Mouse (Mus musculus) embryonic facial prominence, embryonic 12.5 days (tissue): ENCODE results near the gene Nkg7. TPM values are rescaled to one million over a fixed set of nuclear protein-coding genes. Genes with fewer than 3 reads are reported as not detected.

Experiments used
- ATAC-seq: fragments of 200-750 bp; cut with Nextera tagmentation; 2 replicates; pipeline ENCODE4 v1.8.0; 2017; ENCODE audit not compliant: insufficient number of reproducible peaks, insufficient read depth, low FRiP score, low TSS enrichment
- H3K27ac ChIP-seq: fragments of 300-500 bp; sonication (generic); 2 replicates; pipeline ENCODE4 v1.5.1; 2016; ENCODE audit warnings: mild to moderate bottlenecking
- H3K27me3 ChIP-seq: fragments of 300-500 bp; sonication (generic); 2 replicates; pipeline ENCODE4 v1.6.1; 2016; ENCODE audit warnings: mild to moderate bottlenecking, moderate library complexity
- H3K36me3 ChIP-seq: fragments of 300-500 bp; sonication (generic); 2 replicates; pipeline ENCODE4 v1.6.1; 2016; ENCODE audit warnings: mild to moderate bottlenecking
- H3K4me1 ChIP-seq: fragments of 300-500 bp; sonication (generic); 2 replicates; pipeline ENCODE4 v1.6.1; 2016
- H3K4me2 ChIP-seq: fragments of 300-500 bp; sonication (generic); replicated peaks from 2 replicates; pipeline ENCODE4 v1.6.1; 2016; ENCODE audit warnings: mild to moderate bottlenecking, moderate library complexity
- H3K4me3 ChIP-seq: fragments of 300-500 bp; sonication (generic); 2 replicates; pipeline ENCODE4 v1.5.1; 2016; ENCODE audit warnings: mild to moderate bottlenecking
- H3K9ac ChIP-seq: fragments of 300-500 bp; sonication (generic); 2 replicates; pipeline ENCODE4 v1.6.1; 2016; ENCODE audit warnings: mild to moderate bottlenecking, moderate library complexity
- H3K9me3 ChIP-seq: fragments of 300-500 bp; sonication (generic); 2 replicates; pipeline ENCODE4 v1.6.1; 2016; ENCODE audit warnings: mild to moderate bottlenecking, moderate library complexity
- WGBS: fragments of 180-500 bp; shearing (Covaris S2); methylation state at CpG from one replicate; pipeline ENCODE4 v1.1.7; 2016; 5-methylcytosine and 5-hydroxymethylcytosine counted together
- polyA plus RNA-seq: library from polyadenylated mRNA; unstranded; fragments of >200 nt; fragmentation: Nextera tagmentation; extraction: Ambion mirVana; gene quantifications from 2 replicates; pipeline ENCODE4 v1.2.1, GENCODE M21; 2016

The Nkg7 gene
- polyA plus RNA-seq, 1 experiment from 2014 or later = 0.37 TPM

GRCm38 (mm10) chr7:43449811-43450210 is 12.9 kb downstream of the Nkg7 start:
- Histone ChIP-seq H3K27ac (no peak overlapping the region), H3K9ac (no peak overlapping the region), H3K4me1 (peaks cover 3% of the 10 kb centered on the region; the same call in 1 of the 2 replicates), H3K36me3 (peaks cover 29% of the 10 kb centered on the region), H3K9me3 (no peaks in the 10 kb centered on the region), H3K4me3 (no peak overlapping the region), H3K4me2 (no peak overlapping the region), H3K27me3 (no peaks in the 10 kb centered on the region)
- 90% methylated on average over 2 of the region's 2 CpGs for WGBS
- ATAC-seq = no peak

- Histone ChIP-seq H3K27me3 (no peaks in the 10 kb centered on the region), H3K4me2 (no peak overlapping the region), H3K4me1 (no peaks in the 10 kb centered on the region), H3K9ac (no peak overlapping the region), H3K27ac (no peak overlapping the region), H3K4me3 (no peak overlapping the region), H3K9me3 (no peaks in the 10 kb centered on the region), H3K36me3 (peaks cover 45% of the 10 kb centered on the region)
- no peak for ATAC-seq
- WGBS = 93% methylated on average over 11 of the region's 11 CpGs
Observed at GRCm38 (mm10) chr7:43451726-43452125, 14.9 kb downstream of the Nkg7 start.

- H3K36me3 ChIP-seq = peaks cover 54% of the 10 kb centered on the region
- no peak for ATAC-seq
- H3K4me1 ChIP-seq = no peaks in the 10 kb centered on the region
- H3K9ac ChIP-seq = no peak overlapping the region
- H3K4me3 ChIP-seq = no peak overlapping the region
- no peaks in the 10 kb centered on the region for H3K9me3 ChIP-seq
- no peak overlapping the region for H3K27ac ChIP-seq
- H3K27me3 ChIP-seq = no peaks in the 10 kb centered on the region
- no peak overlapping the region for H3K4me2 ChIP-seq
- WGBS = 54% methylated on average over 4 of the region's 4 CpGs
Observed at GRCm38 (mm10) chr7:43452609-43453008, 15.7 kb downstream of the Nkg7 start.

GRCm38 (mm10) chr7:43453599-43454355 is 16.9 kb downstream of the Nkg7 start:
- no peak for ATAC-seq
- no peaks in the 10 kb centered on the region for H3K27me3 ChIP-seq
- no peak overlapping the region for H3K4me2 ChIP-seq
- 82% methylated on average over 14 of the region's 14 CpGs for WGBS
- no peak overlapping the region for H3K27ac ChIP-seq
- H3K4me3 ChIP-seq = no peak overlapping the region
- H3K9me3 ChIP-seq = no peaks in the 10 kb centered on the region
- no peak overlapping the region for H3K9ac ChIP-seq
- H3K36me3 ChIP-seq = peaks cover 59% of the 10 kb centered on the region
- H3K4me1 ChIP-seq = no peaks in the 10 kb centered on the region

GRCm38 (mm10) chr7:43454371-43454770 is 17.5 kb downstream of the Nkg7 start:
- peaks cover 59% of the 10 kb centered on the region for H3K36me3 ChIP-seq
- H3K4me1 ChIP-seq = no peaks in the 10 kb centered on the region
- H3K4me3 ChIP-seq = no peak overlapping the region
- no peaks in the 10 kb centered on the region for H3K27me3 ChIP-seq
- 89% methylated on average over 6 of the region's 6 CpGs for WGBS
- H3K27ac ChIP-seq = no peak overlapping the region
- no peak for ATAC-seq
- H3K9me3 ChIP-seq = no peaks in the 10 kb centered on the region
- H3K4me2 ChIP-seq = no peak overlapping the region
- no peak overlapping the region for H3K9ac ChIP-seq

GRCm38 (mm10) chr7:43462851-43463250 is 26.0 kb downstream of the Nkg7 start, which contains the start of gene Vsig10l:
TSS of gene Vsig10l (plus strand) at chr7:43463151.
- 68% methylated on average over 4 of the region's 4 CpGs for WGBS
- 0 out of 2 replicates have a peak, but pooled peaks cover 4% of the 10 kb centered on the region for H3K4me1 ChIP-seq
- no peak within 1 kb of the TSS for H3K9ac ChIP-seq
- H3K9me3 ChIP-seq = no peaks in the 10 kb centered on the region
- H3K27ac ChIP-seq = no peak within 1 kb of the TSS
- peaks cover 4% of the 10 kb centered on the region; the same call in 1 of the 2 replicates for H3K36me3 ChIP-seq
- peaks cover 19% of the 10 kb centered on the region; the same call in 1 of the 2 replicates for H3K27me3 ChIP-seq
- no peak for ATAC-seq
- no peak within 1 kb of the TSS for H3K4me2 ChIP-seq
- no peak within 1 kb of the TSS for H3K4me3 ChIP-seq

- no peak overlapping the region for H3K4me3 ChIP-seq
- no peak overlapping the region for H3K27ac ChIP-seq
- H3K9me3 ChIP-seq = no peaks in the 10 kb centered on the region
- no peak for ATAC-seq
- no peak overlapping the region for H3K9ac ChIP-seq
- 0 out of 2 replicates have a peak, but pooled peaks cover 4% of the 10 kb centered on the region for H3K4me1 ChIP-seq
- H3K27me3 ChIP-seq = peaks cover 19% of the 10 kb centered on the region; the same call in 1 of the 2 replicates
- no peaks in the 10 kb centered on the region for H3K36me3 ChIP-seq
- 72% methylated on average over 7 of the region's 7 CpGs for WGBS
- no peak overlapping the region for H3K4me2 ChIP-seq
Observed at GRCm38 (mm10) chr7:43463976-43464375, 27.1 kb downstream of the Nkg7 start.

GRCm38 (mm10) chr7:43464864-43465343 is 28.0 kb downstream of the Nkg7 start:
- WGBS = 7% methylated on average over 35 of the region's 35 CpGs
- no peak; the same call in none of the 2 replicates for ATAC-seq
- Histone ChIP-seq H3K36me3 (no peaks in the 10 kb centered on the region), H3K4me1 (0 out of 2 replicates have a peak, but pooled peaks cover 4% of the 10 kb centered on the region), H3K9me3 (no peaks in the 10 kb centered on the region), H3K27ac (no peak overlapping the region), H3K4me3 (peak overlapping the region; percentile 40), H3K27me3 (peaks cover 19% of the 10 kb centered on the region; the same call in 1 of the 2 replicates), H3K9ac (no peak overlapping the region; the same call in 1 of the 2 replicates), H3K4me2 (peak overlapping the region; percentile 67)

GRCm38 (mm10) chr7:43465344-43466098 is 28.6 kb downstream of the Nkg7 start:
- peak; percentile 83 for ATAC-seq
- Histone ChIP-seq H3K4me3 (peak overlapping the region; percentile 40), H3K9me3 (no peaks in the 10 kb centered on the region), H3K27me3 (peaks cover 19% of the 10 kb centered on the region; the same call in 1 of the 2 replicates), H3K36me3 (no peaks in the 10 kb centered on the region), H3K4me2 (peak overlapping the region; percentile 67), H3K4me1 (0 out of 2 replicates have a peak, but pooled peaks cover 4% of the 10 kb centered on the region), H3K9ac (no peak overlapping the region; the same call in 1 of the 2 replicates), H3K27ac (no peak overlapping the region)
- WGBS = under 1% methylated on average over 33 of the region's 33 CpGs

- 0 out of 2 replicates have a peak, but pooled peaks cover 4% of the 10 kb centered on the region for H3K4me1 ChIP-seq
- H3K27ac ChIP-seq = no peak overlapping the region
- under 1% methylated on average over 32 of the region's 33 CpGs for WGBS
- peaks cover 19% of the 10 kb centered on the region; the same call in 1 of the 2 replicates for H3K27me3 ChIP-seq
- no peaks in the 10 kb centered on the region for H3K36me3 ChIP-seq
- no peaks in the 10 kb centered on the region for H3K9me3 ChIP-seq
- peak overlapping the region; percentile 40 for H3K4me3 ChIP-seq
- peak; percentile 28; the same call in 1 of the 2 replicates for ATAC-seq
- H3K9ac ChIP-seq = peak overlapping the region; percentile 53; the same call in 1 of the 2 replicates
- H3K4me2 ChIP-seq = peak overlapping the region; percentile 67
Observed at GRCm38 (mm10) chr7:43466099-43466694, 29.3 kb downstream of the Nkg7 start.

GRCm38 (mm10) chr7:43470373-43470772 is 33.5 kb downstream of the Nkg7 start:
- H3K4me1 ChIP-seq = 0 out of 2 replicates have a peak, but pooled peaks cover 4% of the 10 kb centered on the region
- ATAC-seq = no peak
- H3K4me2 ChIP-seq = no peak overlapping the region
- no peak overlapping the region for H3K27ac ChIP-seq
- H3K27me3 ChIP-seq = peaks cover 15% of the 10 kb centered on the region
- WGBS = 44% methylated on average over 8 of the region's 8 CpGs
- H3K9ac ChIP-seq = no peak overlapping the region
- no peak overlapping the region for H3K4me3 ChIP-seq
- H3K36me3 ChIP-seq = peaks cover 5% of the 10 kb centered on the region; the same call in 1 of the 2 replicates
- H3K9me3 ChIP-seq = no peaks in the 10 kb centered on the region
